Mouse (Mus musculus) midbrain, embryonic 16.5 days (tissue): ENCODE results near the gene Fam81a. TPM values are rescaled to one million over a fixed set of nuclear protein-coding genes. Genes with fewer than 3 reads are reported as not detected.

Source experiments
- ATAC-seq: fragments of 200-750 bp; cut with Nextera tagmentation; 2 replicates; pipeline ENCODE4 v1.8.0; 2017; ENCODE audit warnings: moderate TSS enrichment
- H3K27ac ChIP-seq: fragments of 300-500 bp; sonication (generic); 2 replicates; pipeline ENCODE4 v1.5.1; 2014; ENCODE audit warnings: mild to moderate bottlenecking, low read length, mixed read lengths
- H3K27me3 ChIP-seq: fragments of 300-500 bp; sonication (generic); 2 replicates; pipeline ENCODE4 v1.6.1; 2014; ENCODE audit warnings: low read depth, low read length, mixed read lengths; ENCODE audit not compliant: control insufficient read depth, insufficient read depth
- H3K36me3 ChIP-seq: fragments of 300-500 bp; sonication (generic); 2 replicates; pipeline ENCODE4 v1.6.1; 2014; ENCODE audit warnings: mild to moderate bottlenecking, low read length, moderate library complexity, mixed read lengths; ENCODE audit not compliant: control insufficient read depth, insufficient read depth
- H3K4me1 ChIP-seq: fragments of 300-500 bp; sonication (generic); 2 replicates; pipeline ENCODE4 v1.6.1; 2014; ENCODE audit warnings: mild to moderate bottlenecking, low read length, mixed read lengths; ENCODE audit not compliant: control insufficient read depth, insufficient read depth
- H3K4me2 ChIP-seq: fragments of 300-500 bp; sonication (generic); 2 replicates; pipeline ENCODE4 v1.6.1; 2014; ENCODE audit warnings: mild to moderate bottlenecking, low read length, mixed read lengths
- H3K4me3 ChIP-seq: fragments of 300-500 bp; sonication (generic); 2 replicates; pipeline ENCODE4 v1.5.1; 2014; ENCODE audit warnings: low read depth, mild to moderate bottlenecking, low read length, moderate library complexity, mixed read lengths
- H3K9ac ChIP-seq: fragments of 300-500 bp; sonication (generic); 2 replicates; pipeline ENCODE4 v1.6.1; 2014; ENCODE audit warnings: low read depth, low read length, mixed read lengths
- H3K9me3 ChIP-seq: fragments of 300-500 bp; sonication (generic); replicated peaks from 2 replicates; pipeline ENCODE4 v1.6.1; 2014; ENCODE audit warnings: mild to moderate bottlenecking, low read length, mixed read lengths; ENCODE audit not compliant: control insufficient read depth, poor library complexity, severe bottlenecking
- WGBS: fragments of 180-500 bp; shearing (Covaris S2); extraction: QIAGEN DNeasy Blood & Tissue Kit; methylation state at CpG from one replicate; pipeline ENCODE4 v1.1.7; 2014; 5-methylcytosine and 5-hydroxymethylcytosine counted together
- polyA plus RNA-seq: library from polyadenylated mRNA; unstranded; fragments of >200 nt; fragmentation: Nextera tagmentation; extraction: Ambion mirVana; gene quantifications from 2 replicates; pipeline ENCODE4 v1.2.1, GENCODE M21; 2015

Fam81a gene
- polyA plus RNA-seq, 1 experiment from 2014 or later, result 9.6 TPM

DNA sequence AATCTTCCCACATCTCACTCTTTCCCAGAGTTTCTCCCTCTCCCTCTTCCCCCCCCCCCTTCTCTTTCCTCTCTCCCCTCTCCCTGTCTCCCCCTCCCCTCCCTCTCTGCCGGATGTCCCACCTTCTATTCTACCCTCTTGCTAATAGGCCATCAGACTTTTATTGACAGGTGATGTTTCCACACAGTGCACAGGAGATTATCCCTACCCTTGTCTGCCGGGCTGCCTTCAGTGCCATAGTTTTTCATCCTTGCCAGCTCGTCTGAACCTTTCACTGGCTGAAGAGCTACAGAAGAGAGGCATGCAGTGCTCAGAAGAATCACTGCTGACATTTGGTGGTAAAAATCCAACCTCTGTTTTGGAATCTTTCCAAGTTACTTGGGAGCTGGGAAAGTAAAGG, 88.9 kb downstream of the Fam81a start:
- ATAC-seq, result no peak
- Histone ChIP-seq H3K27me3 (no peaks in the 10 kb centered on the region), H3K9me3 (no peaks in the 10 kb centered on the region), H3K4me2 (no peak overlapping the region), H3K9ac (no peak overlapping the region), H3K27ac (no peak overlapping the region), H3K4me1 (peaks cover 7% of the 10 kb centered on the region; the same call in 1 of the 2 replicates), H3K4me3 (no peak overlapping the region), H3K36me3 (no peaks in the 10 kb centered on the region)
- WGBS, result 27% methylated on average over 3 of the region's 3 CpGs

- Histone ChIP-seq H3K4me1 (peaks cover 7% of the 10 kb centered on the region; the same call in 1 of the 2 replicates), H3K9ac (no peak overlapping the region), H3K4me3 (no peak overlapping the region), H3K4me2 (no peak overlapping the region), H3K27ac (no peak overlapping the region), H3K36me3 (no peaks in the 10 kb centered on the region), H3K27me3 (no peaks in the 10 kb centered on the region), H3K9me3 (no peaks in the 10 kb centered on the region)
- no peak for ATAC-seq
- WGBS, result 70% methylated on average over 3 of the region's 3 CpGs
Measured at GRCm38 (mm10) chr9:70052730-70053129, 89.6 kb downstream of the Fam81a start.

GRCm38 (mm10) chr9:70049839-70050238, 92.5 kb downstream of the Fam81a start:
- no peak for ATAC-seq

DNA sequence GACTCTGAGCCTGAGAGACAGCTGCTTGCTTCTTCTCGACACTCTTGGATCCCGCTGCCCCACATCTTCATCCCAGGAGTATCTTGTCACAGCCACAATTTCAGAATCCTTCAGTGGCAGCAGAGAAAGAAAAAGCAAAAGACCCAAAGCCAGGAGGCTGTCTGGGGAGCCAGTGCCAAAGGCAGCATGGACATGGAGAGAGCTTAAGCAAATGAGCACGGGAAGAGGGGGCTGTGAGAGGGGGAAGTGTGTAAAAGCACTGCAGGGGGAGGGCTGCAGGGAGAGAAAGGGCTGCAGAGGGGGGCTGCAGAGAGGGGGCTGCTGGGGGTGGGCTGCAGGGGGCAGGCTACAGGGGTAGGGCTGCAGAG, 93.0 kb downstream of the Fam81a start:
- Histone ChIP-seq H3K9me3 (no peaks in the 10 kb centered on the region), H3K27ac (no peak overlapping the region), H3K4me3 (no peak overlapping the region), H3K4me1 (peaks cover 7% of the 10 kb centered on the region; the same call in 1 of the 2 replicates), H3K4me2 (no peak overlapping the region), H3K27me3 (no peaks in the 10 kb centered on the region), H3K9ac (no peak overlapping the region), H3K36me3 (no peaks in the 10 kb centered on the region)
- WGBS, result 15% methylated on average over 3 of the region's 3 CpGs
- no peak for ATAC-seq

More at GRCm38 (mm10) chr9:70049839-70050238, 92.5 kb downstream of the Fam81a start:
- H3K27ac ChIP-seq, result no peak overlapping the region
- 44% methylated on average over 8 of the region's 8 CpGs for WGBS
- no peaks in the 10 kb centered on the region for H3K36me3 ChIP-seq
- no peak overlapping the region for H3K9ac ChIP-seq
- no peak overlapping the region for H3K4me3 ChIP-seq
- no peak overlapping the region for H3K4me2 ChIP-seq
- peaks cover 7% of the 10 kb centered on the region; the same call in 1 of the 2 replicates for H3K4me1 ChIP-seq
- no peaks in the 10 kb centered on the region for H3K27me3 ChIP-seq
- H3K9me3 ChIP-seq, result no peaks in the 10 kb centered on the region

DNA sequence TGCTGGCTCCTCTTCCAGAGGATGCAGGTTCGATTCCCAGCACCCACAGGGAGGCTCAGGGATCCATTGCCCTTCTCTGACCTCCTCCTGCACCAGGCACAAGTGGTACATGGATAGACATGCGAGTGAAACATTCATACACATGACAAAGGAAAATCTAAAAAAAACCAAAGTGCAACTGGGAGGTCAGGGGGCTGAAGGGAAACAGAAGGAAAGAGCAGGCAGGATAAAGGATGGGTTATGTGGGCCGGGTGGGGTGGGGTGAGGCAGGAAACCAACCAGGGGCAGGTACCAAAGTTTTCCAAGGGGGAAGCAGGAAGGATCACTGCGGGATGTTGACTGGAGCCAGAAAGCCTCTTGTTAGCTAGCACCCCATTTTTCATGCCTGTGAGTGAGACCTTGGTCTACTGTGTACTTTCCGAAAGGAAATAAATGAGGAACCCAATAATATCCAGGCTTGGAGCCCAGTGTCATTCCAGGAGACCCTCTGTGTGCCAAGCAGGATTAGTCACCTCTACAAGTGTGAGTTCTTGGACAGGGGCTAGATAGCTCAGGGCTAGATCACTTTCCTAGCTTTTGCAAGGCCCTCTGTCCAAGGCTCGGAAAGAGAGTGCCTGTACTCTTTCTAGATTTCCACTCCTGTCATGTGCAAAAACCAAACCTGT, 93.5 kb downstream of the Fam81a start:
- Histone ChIP-seq H3K9ac (no peak overlapping the region), H3K9me3 (no peaks in the 10 kb centered on the region), H3K4me3 (no peak overlapping the region), H3K27ac (no peak overlapping the region), H3K4me1 (peaks cover 7% of the 10 kb centered on the region; the same call in 1 of the 2 replicates), H3K27me3 (no peaks in the 10 kb centered on the region), H3K4me2 (no peak overlapping the region), H3K36me3 (no peaks in the 10 kb centered on the region)
- WGBS, result 53% methylated on average over 6 of the region's 6 CpGs
- no peak for ATAC-seq

DNA sequence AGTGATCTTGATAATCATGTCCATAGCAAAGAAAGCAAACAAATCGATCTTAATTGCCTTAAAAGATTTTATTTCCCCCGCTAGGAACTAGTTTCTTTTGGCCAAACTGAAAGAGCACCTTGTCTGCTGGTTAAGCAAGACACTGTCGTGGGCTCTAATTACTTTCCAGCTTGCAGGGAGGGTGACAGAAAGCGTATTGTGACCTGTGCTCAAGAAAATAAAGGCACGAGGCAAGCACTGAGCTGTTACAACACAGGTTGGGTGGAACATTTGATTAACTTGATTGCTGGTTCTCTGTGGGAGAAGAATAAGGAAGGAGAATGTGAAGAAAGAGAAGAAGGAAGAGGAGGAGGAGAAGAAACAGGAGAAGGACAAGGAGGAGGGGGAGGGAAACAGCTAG, 94.1 kb downstream of the Fam81a start:
- no peaks in the 10 kb centered on the region for H3K27me3 ChIP-seq
- WGBS, result 64% methylated on average over 5 of the region's 5 CpGs
- H3K4me3 ChIP-seq, result no peak overlapping the region
- ATAC-seq, result no peak
- H3K9ac ChIP-seq, result no peak overlapping the region
- no peak overlapping the region for H3K4me2 ChIP-seq
- no peaks in the 10 kb centered on the region for H3K9me3 ChIP-seq
- no peak overlapping the region for H3K27ac ChIP-seq
- H3K36me3 ChIP-seq, result no peaks in the 10 kb centered on the region
- H3K4me1 ChIP-seq, result peaks cover 7% of the 10 kb centered on the region; the same call in 1 of the 2 replicates

DNA sequence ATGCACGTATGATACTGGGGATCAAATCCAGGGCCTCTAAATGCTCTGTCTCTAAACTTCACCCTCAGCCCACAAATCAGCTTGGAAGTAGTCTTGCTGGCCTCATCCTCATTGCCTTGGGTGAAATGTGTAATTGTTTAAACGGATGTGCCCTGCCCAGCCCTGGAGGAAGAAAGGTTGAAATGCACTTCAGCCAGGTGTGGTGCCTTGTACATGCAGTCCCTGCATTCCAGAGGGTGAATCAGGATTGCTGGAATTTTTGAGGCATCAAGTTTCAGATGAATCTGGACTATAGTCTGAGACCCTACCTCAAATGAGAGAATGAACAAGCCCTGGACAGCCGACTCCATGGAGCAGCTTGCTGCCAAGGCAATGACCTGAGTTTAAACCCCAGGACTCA, 94.5 kb downstream of the Fam81a start:
- no peaks in the 10 kb centered on the region for H3K9me3 ChIP-seq
- H3K9ac ChIP-seq, result no peak overlapping the region
- H3K4me2 ChIP-seq, result no peak overlapping the region
- 76% methylated on average over 3 of the region's 3 CpGs for WGBS
- no peak overlapping the region for H3K27ac ChIP-seq
- no peaks in the 10 kb centered on the region for H3K27me3 ChIP-seq
- H3K4me3 ChIP-seq, result no peak overlapping the region
- no peak for ATAC-seq
- no peaks in the 10 kb centered on the region for H3K36me3 ChIP-seq
- H3K4me1 ChIP-seq, result peaks cover 7% of the 10 kb centered on the region; the same call in 1 of the 2 replicates

DNA sequence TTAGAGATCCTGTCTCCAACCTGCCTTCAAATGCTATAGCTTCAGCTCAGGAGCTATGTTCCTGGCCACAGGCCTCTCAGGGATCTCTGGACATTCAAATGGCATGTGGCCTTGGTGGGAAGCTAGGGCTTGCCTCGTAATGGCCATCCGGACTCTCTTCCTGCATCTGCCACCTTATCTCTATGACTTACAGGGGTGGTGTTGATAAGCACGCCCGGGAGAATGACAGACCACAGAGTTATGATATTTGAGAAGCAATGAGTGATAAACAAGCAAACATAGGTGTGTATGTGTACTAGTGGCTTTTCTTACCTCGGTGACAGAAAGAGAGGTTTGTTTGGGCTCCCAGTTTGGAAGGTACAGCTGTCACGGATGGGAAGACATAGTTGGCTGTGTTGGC, 96.1 kb downstream of the Fam81a start:
- H3K4me3 ChIP-seq, result no peak overlapping the region
- H3K9ac ChIP-seq, result no peak overlapping the region
- H3K27ac ChIP-seq, result no peak overlapping the region
- no peaks in the 10 kb centered on the region for H3K9me3 ChIP-seq
- H3K4me2 ChIP-seq, result no peak overlapping the region
- ATAC-seq, result no peak
- H3K36me3 ChIP-seq, result no peaks in the 10 kb centered on the region
- 95% methylated on average over 6 of the region's 6 CpGs for WGBS
- H3K4me1 ChIP-seq, result peaks cover 7% of the 10 kb centered on the region; the same call in 1 of the 2 replicates
- no peaks in the 10 kb centered on the region for H3K27me3 ChIP-seq

DNA sequence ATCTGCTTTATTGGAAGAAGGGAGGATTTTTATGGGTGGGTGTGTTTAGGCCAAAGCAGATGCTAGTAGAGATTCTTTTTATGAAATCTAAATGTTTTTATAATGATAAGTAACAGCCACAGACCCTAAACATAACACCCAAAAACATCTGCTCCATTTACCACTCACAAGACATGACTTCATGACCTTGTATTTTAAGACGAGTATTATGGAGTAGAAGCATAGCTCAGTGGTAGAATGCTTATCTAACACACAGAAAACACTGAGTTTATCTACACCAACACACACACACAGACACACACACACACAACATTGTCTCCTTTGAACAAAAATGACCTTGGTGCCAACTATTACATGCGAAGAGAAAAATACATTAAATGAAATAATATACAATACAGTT, 97.5 kb downstream of the Fam81a start:
- Histone ChIP-seq H3K27me3 (no peaks in the 10 kb centered on the region), H3K9ac (no peak overlapping the region), H3K4me1 (peaks cover 7% of the 10 kb centered on the region; the same call in 1 of the 2 replicates), H3K9me3 (no peaks in the 10 kb centered on the region), H3K27ac (no peak overlapping the region), H3K36me3 (no peaks in the 10 kb centered on the region), H3K4me3 (no peak overlapping the region), H3K4me2 (no peak overlapping the region)
- 77% methylated on average over 2 of the region's 2 CpGs for WGBS
- ATAC-seq, result no peak
